Mouse (Mus musculus) adrenal gland, adult 10 weeks (tissue): ENCODE data around the gene Naa40. TPM values are rescaled to one million over a fixed set of nuclear protein-coding genes. Genes with fewer than 3 reads are reported as not detected.

Experiments
- polyA plus RNA-seq: library from polyadenylated mRNA; stranded (reverse); fragments of 350-450 nt; fragmentation: Illumina TruSeq; extraction: RNeasy Lipid Tissue Mini Kit (QIAGEN cat#74804); gene quantifications from one replicate; pipeline ENCODE4 v1.2.3, GENCODE M21; 2014; ENCODE audit warnings: low read depth, low replicate concordance

Naa40 gene
- 9.3 TPM for polyA plus RNA-seq

GRCm38 (mm10) chr19:7240782-7241690 is at the start of gene Naa40:
Naa40 (minus strand) TSS chr19:7241183.

GRCm38 (mm10) chr19:7267091-7267741 is 26.2 kb upstream of the Naa40 start, which contains the start of gene Rcor2:
Rcor2 (plus strand) TSS chr19:7267325.

GRCm38 (mm10) chr19:7217162-7217925 is 23.6 kb downstream of the Naa40 start, which contains the start of gene Cox8a:
Cox8a (minus strand) TSS chr19:7217616.

GRCm38 (mm10) chr19:7205753-7206736 is 34.9 kb downstream of the Naa40 start, which contains the start of gene Otub1:
Otub1 (minus strand) TSS chr19:7206316.

Other genes starting within 250 kb of the Naa40 start
- gene Dnajc4, start 248.6 kb downstream of the Naa40 start, polyA plus RNA-seq, result 2.3 TPM
- gene Nudt22, start 245.1 kb downstream of the Naa40 start, polyA plus RNA-seq, result 1.3 TPM
- gene Trpt1, start 245.1 kb downstream of the Naa40 start, polyA plus RNA-seq, result not detected
- 0.17 TPM for gene Fermt3, start 221.7 kb downstream of the Naa40 start, polyA plus RNA-seq
- 112 TPM for gene Stip1, start 201.2 kb downstream of the Naa40 start, polyA plus RNA-seq
- gene Macrod1, start 184.4 kb downstream of the Naa40 start, polyA plus RNA-seq, result 8.3 TPM
- 0.35 TPM for gene Flrt1, start 135.5 kb downstream of the Naa40 start, polyA plus RNA-seq
- 24.6 TPM for gene Otub1, start 34.9 kb downstream of the Naa40 start, polyA plus RNA-seq
- 87.4 TPM for gene Cox8a, start 23.6 kb downstream of the Naa40 start, polyA plus RNA-seq
- gene Rcor2, start 26.1 kb upstream of the Naa40 start, polyA plus RNA-seq, result not detected
- 28.2 TPM for gene Mark2, start 100.7 kb upstream of the Naa40 start, polyA plus RNA-seq
- 0.70 TPM for gene Spindoc, start 141.8 kb upstream of the Naa40 start, polyA plus RNA-seq
- gene 2700081O15Rik, start 176.4 kb upstream of the Naa40 start, polyA plus RNA-seq, result 10.9 TPM
- gene Rtn3, start 242.1 kb upstream of the Naa40 start, polyA plus RNA-seq, result 407 TPM